Mouse (Mus musculus) heart, embryonic 11.5 days (tissue): Measurements from ENCODE around the gene Msi2. TPM values are rescaled to one million over a fixed set of nuclear protein-coding genes. Genes with fewer than 3 reads are reported as not detected.
A peak's percentile ranks its signal among the peaks of the same experiment; 100 is the strongest.

ENCODE experiments used
- ATAC-seq: fragments of 200-750 bp; cut with Nextera tagmentation; replicated peaks from 2 replicates; pipeline ENCODE4 v1.8.0; 2017; ENCODE audit warnings: moderate library complexity; ENCODE audit not compliant: insufficient number of reproducible peaks, low FRiP score, low TSS enrichment
- H3K27ac ChIP-seq: fragments of 300-500 bp; sonication (generic); 2 replicates; pipeline ENCODE4 v1.5.1; 2014; ENCODE audit warnings: mild to moderate bottlenecking, low read depth, low read length
- H3K27me3 ChIP-seq: fragments of 300-500 bp; sonication (generic); 2 replicates; pipeline ENCODE4 v1.6.1; 2014; ENCODE audit warnings: mild to moderate bottlenecking, low read length, mixed read lengths; ENCODE audit not compliant: control insufficient read depth, insufficient read depth
- H3K36me3 ChIP-seq: fragments of 300-500 bp; sonication (generic); 2 replicates; pipeline ENCODE4 v1.6.1; 2014; ENCODE audit warnings: mild to moderate bottlenecking, low read length, moderate library complexity, mixed read lengths; ENCODE audit not compliant: control insufficient read depth, insufficient read depth
- H3K4me1 ChIP-seq: fragments of 300-500 bp; sonication (generic); 2 replicates; pipeline ENCODE4 v1.6.1; 2014; ENCODE audit warnings: low read length; ENCODE audit not compliant: control insufficient read depth, insufficient read depth
- H3K4me2 ChIP-seq: fragments of 300-500 bp; sonication (generic); 2 replicates; pipeline ENCODE4 v1.6.1; 2014; ENCODE audit warnings: mild to moderate bottlenecking, moderate library complexity
- H3K4me3 ChIP-seq: fragments of 300-500 bp; sonication (generic); 2 replicates; pipeline ENCODE4 v1.5.1; 2014; ENCODE audit warnings: low read depth, low read length
- H3K9ac ChIP-seq: fragments of 300-500 bp; sonication (generic); 2 replicates; pipeline ENCODE4 v1.6.1; 2014; ENCODE audit warnings: mild to moderate bottlenecking, low read depth, low read length, moderate library complexity
- H3K9me3 ChIP-seq: fragments of 300-500 bp; sonication (generic); replicated peaks from 2 replicates; pipeline ENCODE4 v1.6.1; 2016; ENCODE audit warnings: low read length; ENCODE audit not compliant: control insufficient read depth
- WGBS: fragments of 180-500 bp; shearing (Covaris S2); extraction: QIAGEN DNeasy Blood & Tissue Kit; methylation state at CpG from one replicate; pipeline ENCODE4 v1.1.7; 2014; ENCODE audit not compliant: insufficient replicate concordance; 5-methylcytosine and 5-hydroxymethylcytosine counted together
- polyA plus RNA-seq: library from polyadenylated mRNA; unstranded; fragments of >200 nt; fragmentation: Nextera tagmentation; extraction: Ambion mirVana; gene quantifications from 2 replicates; pipeline ENCODE4 v1.2.1, GENCODE M21; 2014

Gene Msi2
- polyA plus RNA-seq, 1 experiment from 2014 or later = 18.4 TPM

GRCm38 (mm10) chr11:88337926-88338325 is 380.4 kb downstream of the Msi2 start:
- Histone ChIP-seq H3K9me3 (no peaks in the 10 kb centered on the region), H3K4me2 (no peak overlapping the region), H3K27me3 (no peaks in the 10 kb centered on the region), H3K4me3 (no peak overlapping the region), H3K4me1 (peaks cover 18% of the 10 kb centered on the region), H3K9ac (no peak overlapping the region), H3K27ac (no peak overlapping the region), H3K36me3 (no peaks in the 10 kb centered on the region; the same call in none of the 2 replicates)
- WGBS = 97% methylated on average over 3 of the region's 3 CpGs
- ATAC-seq = no peak

GRCm38 (mm10) chr11:88334893-88335292 is 383.4 kb downstream of the Msi2 start:
- Histone ChIP-seq H3K36me3 (no peaks in the 10 kb centered on the region; the same call in none of the 2 replicates), H3K4me2 (no peak overlapping the region), H3K9me3 (no peaks in the 10 kb centered on the region), H3K27me3 (no peaks in the 10 kb centered on the region), H3K27ac (no peak overlapping the region), H3K9ac (0 out of 2 replicates have a peak overlapping the region, but pooled peaks have one; percentile 16), H3K4me3 (no peak overlapping the region), H3K4me1 (peaks cover 25% of the 10 kb centered on the region)
- WGBS = 49% methylated on average over 5 of the region's 5 CpGs
- no peak for ATAC-seq

- H3K36me3 ChIP-seq = no peaks in the 10 kb centered on the region; the same call in 1 of the 2 replicates
- no peak overlapping the region for H3K9ac ChIP-seq
- no peak for ATAC-seq
- H3K4me3 ChIP-seq = no peak overlapping the region
- 79% methylated on average over 8 of the region's 8 CpGs for WGBS
- no peaks in the 10 kb centered on the region for H3K27me3 ChIP-seq
- no peaks in the 10 kb centered on the region for H3K9me3 ChIP-seq
- no peak overlapping the region for H3K4me2 ChIP-seq
- H3K27ac ChIP-seq = no peak overlapping the region
- peaks cover 25% of the 10 kb centered on the region for H3K4me1 ChIP-seq
Observed at GRCm38 (mm10) chr11:88332309-88332934, 385.9 kb downstream of the Msi2 start.

GRCm38 (mm10) chr11:88331722-88332121 is 386.6 kb downstream of the Msi2 start:
- WGBS = 90% methylated on average over 8 of the region's 8 CpGs
- H3K4me1 ChIP-seq = peaks cover 28% of the 10 kb centered on the region

GRCm38 (mm10) chr11:88330799-88331198 is 387.5 kb downstream of the Msi2 start:
- no peaks in the 10 kb centered on the region for H3K27me3 ChIP-seq
- 51% methylated on average over 11 of the region's 11 CpGs for WGBS
- no peak overlapping the region for H3K4me2 ChIP-seq
- no peak overlapping the region for H3K4me3 ChIP-seq
- no peak overlapping the region for H3K9ac ChIP-seq
- no peaks in the 10 kb centered on the region for H3K36me3 ChIP-seq
- H3K9me3 ChIP-seq = no peaks in the 10 kb centered on the region
- H3K4me1 ChIP-seq = peaks cover 26% of the 10 kb centered on the region
- ATAC-seq = 0 out of 2 replicates have a peak, but pooled peaks have one; percentile 35
- H3K27ac ChIP-seq = no peak overlapping the region

More at GRCm38 (mm10) chr11:88331722-88332121, 386.6 kb downstream of the Msi2 start:
- H3K36me3 ChIP-seq = no peaks in the 10 kb centered on the region
- no peaks in the 10 kb centered on the region for H3K9me3 ChIP-seq
- ATAC-seq = no peak
- no peak overlapping the region for H3K27ac ChIP-seq
- H3K4me3 ChIP-seq = no peak overlapping the region
- H3K27me3 ChIP-seq = no peaks in the 10 kb centered on the region
- H3K4me2 ChIP-seq = no peak overlapping the region
- no peak overlapping the region for H3K9ac ChIP-seq

- Histone ChIP-seq H3K4me3 (no peak overlapping the region), H3K27me3 (no peaks in the 10 kb centered on the region), H3K4me1 (peaks cover 12% of the 10 kb centered on the region), H3K36me3 (no peaks in the 10 kb centered on the region), H3K9ac (no peak overlapping the region), H3K27ac (no peak overlapping the region), H3K9me3 (no peaks in the 10 kb centered on the region), H3K4me2 (no peak overlapping the region)
- no peak for ATAC-seq
- 81% methylated on average over 17 of the region's 17 CpGs for WGBS
Observed at GRCm38 (mm10) chr11:88328813-88329595, 389.3 kb downstream of the Msi2 start.

- Histone ChIP-seq H3K27ac (no peak overlapping the region), H3K9me3 (no peaks in the 10 kb centered on the region), H3K27me3 (no peaks in the 10 kb centered on the region), H3K36me3 (no peaks in the 10 kb centered on the region), H3K4me1 (peaks cover 8% of the 10 kb centered on the region; the same call in 1 of the 2 replicates), H3K4me2 (no peak overlapping the region), H3K4me3 (no peak overlapping the region), H3K9ac (no peak overlapping the region)
- ATAC-seq = no peak
- 9% methylated on average over 4 of the region's 4 CpGs for WGBS
Observed at GRCm38 (mm10) chr11:88327016-88327415, 391.3 kb downstream of the Msi2 start.

GRCm38 (mm10) chr11:88318850-88319249 is 399.5 kb downstream of the Msi2 start:
- 65% methylated on average over 5 of the region's 5 CpGs for WGBS
- no peak for ATAC-seq
- H3K27ac ChIP-seq = no peak overlapping the region

More at GRCm38 (mm10) chr11:88318850-88319249, 399.5 kb downstream of the Msi2 start:
- Histone ChIP-seq H3K4me2 (no peak overlapping the region), H3K36me3 (no peaks in the 10 kb centered on the region), H3K9me3 (no peaks in the 10 kb centered on the region), H3K4me1 (peaks cover 26% of the 10 kb centered on the region), H3K9ac (no peak overlapping the region), H3K4me3 (no peak overlapping the region), H3K27me3 (no peaks in the 10 kb centered on the region)
